Mouse (Mus musculus) stomach, embryonic 14.5 days (tissue): ENCODE measurements at regions not wholly inside any gene's neighbourhood (a gene's known extent, or its start where the extent isn't known, plus 50 kb on each side); places are given as distances from the start of the nearest gene placed in this dataset.

ENCODE experiments used
- ATAC-seq: fragments of 200-750 bp; cut with Nextera tagmentation; 2 replicates; pipeline ENCODE4 v1.8.0; 2017; ENCODE audit warnings: low read depth, moderate TSS enrichment; ENCODE audit not compliant: insufficient number of reproducible peaks, insufficient read depth, low FRiP score
- H3K27ac ChIP-seq: fragments of 300-500 bp; sonication (generic); 2 replicates; pipeline ENCODE4 v1.5.1; 2014; ENCODE audit warnings: mild to moderate bottlenecking, low read length, moderate library complexity, mixed read lengths
- H3K27me3 ChIP-seq: fragments of 300-500 bp; sonication (generic); 2 replicates; pipeline ENCODE4 v1.6.1; 2014; ENCODE audit warnings: low read length, control low read depth, mixed read lengths; ENCODE audit not compliant: control insufficient read depth, insufficient read depth
- H3K36me3 ChIP-seq: fragments of 300-500 bp; sonication (generic); 2 replicates; pipeline ENCODE4 v1.6.1; 2014; ENCODE audit warnings: mild to moderate bottlenecking, control low read depth, low read length, moderate library complexity, mixed read lengths; ENCODE audit not compliant: control insufficient read depth, insufficient read depth
- H3K4me1 ChIP-seq: fragments of 300-500 bp; sonication (generic); 2 replicates; pipeline ENCODE4 v1.6.1; 2014; ENCODE audit warnings: low read length, control low read depth, mixed read lengths; ENCODE audit not compliant: control insufficient read depth, insufficient read depth
- H3K4me2 ChIP-seq: fragments of 300-500 bp; sonication (generic); replicated peaks from 2 replicates; pipeline ENCODE4 v1.6.1; 2014; ENCODE audit warnings: low read depth, low read length, control low read depth
- H3K4me3 ChIP-seq: fragments of 300-500 bp; sonication (generic); 2 replicates; pipeline ENCODE4 v1.5.1; 2014; ENCODE audit warnings: low read depth, low read length, control low read depth
- H3K9ac ChIP-seq: fragments of 300-500 bp; sonication (generic); replicated peaks from 2 replicates; pipeline ENCODE4 v1.6.1; 2014; ENCODE audit warnings: low read depth, mild to moderate bottlenecking, control low read depth, low read length, moderate library complexity, mixed read lengths
- H3K9me3 ChIP-seq: fragments of 300-500 bp; sonication (generic); 2 replicates; pipeline ENCODE4 v1.6.1; 2016; ENCODE audit warnings: low read depth, low read length, control low read depth; ENCODE audit not compliant: control insufficient read depth
- WGBS: fragments of 180-500 bp; shearing (Covaris S2); extraction: QIAGEN DNeasy Blood & Tissue Kit; methylation state at CpG from one replicate; pipeline ENCODE4 v1.1.7; 2014; 5-methylcytosine and 5-hydroxymethylcytosine counted together

DNA sequence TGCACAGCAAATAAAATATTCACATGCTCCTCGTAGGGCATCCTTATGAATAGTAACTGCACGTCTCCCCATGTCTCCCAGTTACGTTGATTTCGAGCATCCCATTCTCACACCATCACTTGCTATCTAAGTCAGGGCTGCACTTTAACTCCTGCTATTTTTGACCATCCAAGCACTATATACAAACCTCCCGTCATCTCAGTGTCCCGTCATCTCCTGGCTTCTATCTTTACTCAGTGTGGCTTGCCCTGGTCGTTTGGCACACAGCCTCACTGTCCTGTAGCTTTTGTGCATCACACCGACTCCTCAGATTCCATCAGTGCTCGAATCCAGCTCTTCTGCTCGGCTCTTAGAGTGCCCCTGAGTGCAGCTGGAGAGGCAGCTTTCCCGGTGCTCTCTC, 74.4 kb downstream of the Ccdc54 start:
- Histone ChIP-seq H3K36me3 (no peaks in the 10 kb centered on the region), H3K9ac (no peak overlapping the region), H3K27me3 (no peaks in the 10 kb centered on the region), H3K4me2 (no peak overlapping the region), H3K4me1 (no peaks in the 10 kb centered on the region), H3K9me3 (no peaks in the 10 kb centered on the region), H3K4me3 (no peak overlapping the region), H3K27ac (no peak overlapping the region)
- no peak for ATAC-seq
- WGBS: 72% methylated on average over 11 of the region's 11 CpGs

DNA sequence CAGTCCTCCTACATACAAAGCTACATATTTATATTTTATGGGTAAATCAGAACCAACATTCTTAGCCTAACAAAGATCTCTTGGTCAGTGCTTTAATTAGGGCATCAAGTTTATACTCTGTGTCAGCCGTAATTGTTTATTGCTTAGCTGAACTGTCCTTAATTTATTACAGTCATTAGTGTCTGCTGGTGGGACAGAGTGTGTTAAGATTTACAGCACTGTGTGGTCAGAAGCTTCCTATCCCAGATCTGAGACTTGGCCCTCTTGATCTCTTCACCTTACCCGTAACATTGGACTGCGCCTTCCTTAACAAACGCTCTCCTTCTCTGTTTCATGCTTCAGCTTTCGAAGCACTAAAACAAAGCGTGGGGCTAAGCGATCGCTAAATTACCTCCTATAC, 75.9 kb downstream of the Ccdc54 start:
- Histone ChIP-seq H3K9ac (no peak overlapping the region), H3K4me3 (no peak overlapping the region), H3K27ac (no peak overlapping the region), H3K4me2 (no peak overlapping the region), H3K4me1 (no peaks in the 10 kb centered on the region), H3K27me3 (no peaks in the 10 kb centered on the region), H3K36me3 (no peaks in the 10 kb centered on the region), H3K9me3 (no peaks in the 10 kb centered on the region)
- ATAC-seq: no peak
- WGBS: 74% methylated on average over 8 of the region's 8 CpGs

DNA sequence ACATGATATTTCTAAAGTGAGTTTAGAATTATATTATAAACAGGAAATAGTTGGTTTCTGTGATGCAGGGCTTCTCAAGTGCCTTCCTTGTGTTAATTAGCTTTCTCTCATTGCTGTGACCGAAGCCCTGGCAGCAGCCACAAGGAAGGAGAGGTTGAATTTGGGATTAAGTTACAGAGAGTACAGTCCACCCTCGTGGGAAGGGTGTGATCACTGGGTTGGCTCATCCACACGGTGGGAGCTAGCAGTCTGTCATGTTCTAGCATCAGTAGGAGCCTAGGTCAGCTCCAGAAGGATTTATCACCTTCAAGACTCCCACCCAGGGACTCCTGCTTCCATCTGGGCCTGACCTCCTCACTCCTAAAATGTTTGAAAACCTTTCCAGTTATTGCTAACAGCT, 78.9 kb downstream of the Ccdc54 start:
- Histone ChIP-seq H3K27ac (no peak overlapping the region), H3K9ac (no peak overlapping the region), H3K4me3 (no peak overlapping the region), H3K4me2 (no peak overlapping the region), H3K36me3 (no peaks in the 10 kb centered on the region), H3K4me1 (no peaks in the 10 kb centered on the region), H3K27me3 (no peaks in the 10 kb centered on the region), H3K9me3 (no peaks in the 10 kb centered on the region)
- ATAC-seq: no peak
- 33% methylated on average over 3 of the region's 3 CpGs for WGBS

DNA sequence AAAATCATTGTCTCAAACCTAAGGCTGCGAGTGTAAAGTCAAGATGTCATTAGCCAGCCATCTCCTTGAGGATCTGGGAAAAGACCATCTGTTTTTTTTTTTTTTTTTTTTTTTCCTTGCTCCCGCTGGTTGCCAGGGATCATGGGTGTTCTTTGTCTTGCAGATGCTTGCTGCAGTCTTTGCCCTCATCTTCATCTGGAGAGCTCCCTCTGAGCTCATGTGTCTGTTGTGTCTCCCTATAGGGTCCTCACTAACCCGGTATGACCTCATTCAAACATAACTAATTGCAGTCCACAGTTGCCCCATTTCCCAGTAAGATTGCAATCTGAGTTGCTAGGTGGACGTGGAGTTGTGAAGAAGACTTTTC, 77.3 kb upstream of the Bbx start:
- H3K4me2 ChIP-seq: no peak overlapping the region
- no peak overlapping the region for H3K4me3 ChIP-seq
- no peaks in the 10 kb centered on the region for H3K9me3 ChIP-seq
- H3K36me3 ChIP-seq: no peaks in the 10 kb centered on the region
- no peaks in the 10 kb centered on the region for H3K27me3 ChIP-seq
- H3K27ac ChIP-seq: no peak overlapping the region
- no peak for ATAC-seq
- H3K9ac ChIP-seq: no peak overlapping the region
- no peaks in the 10 kb centered on the region for H3K4me1 ChIP-seq
- WGBS: 62% methylated on average over 4 of the region's 4 CpGs

DNA sequence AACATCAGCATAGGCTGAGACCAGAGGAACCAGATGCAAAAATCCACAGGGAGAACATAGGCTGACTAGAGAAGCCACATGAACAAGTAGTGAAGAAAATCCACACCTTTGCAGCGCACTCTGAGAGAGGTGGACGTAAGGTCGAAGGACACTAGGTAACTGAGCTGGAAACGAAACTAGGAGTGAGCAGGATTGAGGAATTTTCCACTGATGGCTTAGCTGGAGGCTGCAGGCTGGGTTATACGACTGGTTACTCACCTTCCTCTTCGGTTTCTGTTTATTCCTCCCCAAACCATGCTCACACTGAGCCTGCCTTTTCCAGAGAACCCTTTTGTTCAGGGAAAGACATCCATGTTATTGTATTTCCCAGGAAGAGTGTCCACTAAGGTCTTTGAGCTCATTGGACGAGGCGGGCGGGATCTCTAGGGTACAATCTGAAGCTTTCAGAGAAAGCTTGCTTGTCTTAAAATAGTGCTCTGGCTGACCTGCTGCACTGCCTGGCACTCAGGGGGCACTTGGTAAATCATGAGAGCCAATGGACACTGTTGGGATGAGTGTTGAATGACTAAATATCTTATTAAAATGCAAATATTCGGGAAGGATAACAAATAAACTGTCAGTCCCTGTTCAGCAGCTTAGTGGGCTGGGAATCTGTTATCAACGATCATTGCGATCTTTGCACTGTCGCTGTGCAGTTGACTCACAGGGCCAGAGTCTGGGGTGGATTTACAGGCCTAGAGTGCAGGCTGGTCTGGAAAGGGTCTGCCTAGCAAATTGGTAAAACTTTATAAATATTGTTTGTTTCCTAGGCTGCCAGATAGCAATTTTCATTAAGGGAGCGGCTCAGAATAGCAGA, 76.7 kb upstream of the Bbx start:
- Histone ChIP-seq H3K9me3 (no peaks in the 10 kb centered on the region), H3K4me3 (no peak overlapping the region), H3K27ac (no peak overlapping the region), H3K27me3 (no peaks in the 10 kb centered on the region), H3K36me3 (no peaks in the 10 kb centered on the region), H3K9ac (no peak overlapping the region), H3K4me2 (no peak overlapping the region), H3K4me1 (no peaks in the 10 kb centered on the region)
- ATAC-seq: no peak
- WGBS: 77% methylated on average over 14 of the region's 14 CpGs

DNA sequence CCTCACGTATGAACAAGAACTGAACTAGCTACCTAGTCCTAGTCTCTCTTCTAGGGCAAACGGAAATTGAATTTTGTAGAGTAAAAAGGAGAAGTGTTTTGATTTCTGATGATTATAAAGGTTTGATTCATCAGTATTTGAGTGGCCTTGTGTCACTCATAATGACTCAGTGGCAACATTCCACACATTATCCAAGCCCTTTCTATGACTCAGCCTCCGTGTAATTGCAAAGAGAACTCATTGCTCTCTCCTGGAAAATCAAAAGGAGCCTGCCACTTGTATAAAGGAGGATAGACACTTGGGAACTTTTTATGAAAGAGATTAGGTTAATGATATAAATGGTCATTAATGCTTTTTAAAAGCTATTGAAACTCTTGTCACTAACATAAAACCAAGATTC, 72.4 kb upstream of the Bbx start:
- Histone ChIP-seq H3K27ac (no peak overlapping the region), H3K27me3 (no peaks in the 10 kb centered on the region), H3K4me2 (no peak overlapping the region), H3K4me1 (no peaks in the 10 kb centered on the region), H3K9me3 (no peaks in the 10 kb centered on the region), H3K9ac (no peak overlapping the region), H3K36me3 (no peaks in the 10 kb centered on the region), H3K4me3 (no peak overlapping the region)
- no peak for ATAC-seq
- 67% methylated on average over 3 of the region's 3 CpGs for WGBS

DNA sequence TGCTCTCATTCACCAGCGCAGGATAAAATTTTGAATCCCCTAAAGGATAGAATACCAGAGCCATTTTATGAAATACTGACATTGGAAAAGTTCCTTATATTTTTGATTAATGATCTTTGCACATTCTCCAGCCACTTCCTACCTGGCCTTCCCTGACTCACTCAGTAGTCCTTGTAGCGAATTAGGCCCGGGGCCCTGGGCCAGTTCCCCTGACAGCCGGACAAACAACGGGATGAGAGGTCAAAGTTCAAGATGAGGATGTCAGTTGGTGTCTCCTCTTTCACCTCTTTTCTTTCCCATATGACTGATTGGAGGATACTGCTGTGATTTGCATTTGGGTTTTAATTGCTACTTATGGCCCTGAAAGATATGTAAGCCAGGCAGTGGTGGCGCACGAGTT, 66.7 kb upstream of the Bbx start:
- Histone ChIP-seq H3K36me3 (no peaks in the 10 kb centered on the region), H3K9ac (no peak overlapping the region), H3K27ac (no peak overlapping the region), H3K4me1 (no peaks in the 10 kb centered on the region), H3K9me3 (no peaks in the 10 kb centered on the region), H3K27me3 (no peaks in the 10 kb centered on the region), H3K4me3 (no peak overlapping the region), H3K4me2 (no peak overlapping the region)
- ATAC-seq: no peak
- WGBS: 52% methylated on average over 7 of the region's 7 CpGs

DNA sequence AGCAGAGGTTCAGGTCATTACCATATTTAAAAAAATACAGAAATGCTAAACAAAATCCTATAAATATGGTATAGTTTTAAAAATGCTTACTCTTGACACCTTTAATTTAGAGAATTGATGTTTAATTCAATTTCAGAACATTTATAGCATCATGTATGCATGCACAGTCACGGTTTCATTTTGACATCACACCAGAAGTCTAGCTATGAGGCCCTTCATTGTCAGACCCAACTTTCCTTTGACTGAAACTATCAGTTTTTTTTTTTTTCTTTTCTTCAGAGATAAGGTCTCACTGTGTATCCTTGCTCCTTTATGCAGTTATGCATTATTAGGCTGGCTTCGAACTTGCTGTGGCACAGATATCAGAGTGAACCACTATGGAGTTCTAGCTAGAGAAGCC, 61.5 kb upstream of the Bbx start:
- H3K9ac ChIP-seq: no peak overlapping the region
- no peaks in the 10 kb centered on the region for H3K36me3 ChIP-seq
- 97% methylated on average over 2 of the region's 2 CpGs for WGBS
- no peak overlapping the region for H3K27ac ChIP-seq
- H3K9me3 ChIP-seq: no peaks in the 10 kb centered on the region
- no peak for ATAC-seq
- H3K27me3 ChIP-seq: no peaks in the 10 kb centered on the region
- H3K4me1 ChIP-seq: no peaks in the 10 kb centered on the region
- no peak overlapping the region for H3K4me3 ChIP-seq
- H3K4me2 ChIP-seq: no peak overlapping the region

DNA sequence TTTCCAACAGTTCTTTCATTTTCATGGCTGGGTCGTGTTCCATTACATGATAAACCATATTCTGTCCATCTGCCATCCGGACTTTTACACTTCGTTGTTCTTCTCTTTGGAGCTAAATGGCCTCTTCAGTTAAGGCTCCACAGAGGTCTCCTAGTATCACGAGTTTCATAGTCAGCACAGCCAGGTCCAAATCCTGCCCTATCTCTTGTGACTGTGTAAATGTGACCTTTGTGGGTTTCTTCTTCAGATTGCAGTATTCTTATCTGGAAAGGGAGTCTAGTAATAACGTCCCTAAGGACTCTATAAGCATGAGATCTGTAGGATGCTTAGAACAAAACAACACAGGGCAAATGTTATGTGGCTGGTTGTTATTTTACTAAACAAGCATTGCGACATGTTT, 57.1 kb upstream of the Bbx start:
- H3K4me1 ChIP-seq: no peaks in the 10 kb centered on the region
- no peak overlapping the region for H3K4me3 ChIP-seq
- no peaks in the 10 kb centered on the region for H3K9me3 ChIP-seq
- no peaks in the 10 kb centered on the region for H3K27me3 ChIP-seq
- H3K9ac ChIP-seq: no peak overlapping the region
- H3K36me3 ChIP-seq: no peaks in the 10 kb centered on the region
- ATAC-seq: no peak
- 79% methylated on average over 6 of the region's 6 CpGs for WGBS
- H3K4me2 ChIP-seq: no peak overlapping the region
- H3K27ac ChIP-seq: no peak overlapping the region
